24 mouse cellular contexts compared by ENCODE assay signal in the genomic region with DNA sequence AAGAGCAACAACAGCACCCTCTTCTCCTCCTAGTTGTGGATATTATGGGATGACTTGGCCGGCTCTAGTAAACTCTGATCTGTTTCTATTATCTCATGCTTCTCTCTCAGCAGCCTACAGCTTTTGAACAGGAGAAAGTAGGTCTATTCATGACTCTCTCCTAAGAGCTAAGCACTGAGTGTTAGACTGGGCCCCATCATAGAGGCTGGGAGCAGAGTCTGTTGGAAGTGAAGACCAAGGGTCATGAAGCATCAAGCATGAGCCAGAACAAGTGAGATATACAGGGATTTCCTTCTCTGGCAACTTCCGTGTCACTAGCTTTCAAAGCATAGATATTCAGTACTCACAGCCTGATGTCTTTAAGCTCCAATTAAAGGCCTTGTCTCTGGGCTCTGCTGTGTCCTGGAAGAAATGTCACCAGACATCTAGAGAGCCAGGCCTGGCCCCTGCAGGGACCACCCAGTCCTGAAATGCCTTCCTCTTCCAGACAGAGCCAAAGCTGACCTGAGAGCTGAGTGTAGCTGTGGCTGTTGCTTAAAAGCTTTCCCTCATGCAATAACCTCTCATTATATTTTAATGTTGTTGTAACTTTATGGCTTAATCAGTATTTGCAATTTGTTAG.
DNase-seq lines count a peak whose midpoint lies in the region; ATAC-seq and TF ChIP-seq lines count a peak whose summit lies in the region.
"Had no signal": no experiment of that assay in that cellular context is flagged by ENCODE, and none has a peak within 500 bp of the region (broad histone marks: within the 10 kb centered on the region; RNA-seq: fewer than 3 reads in every experiment).

No protein-coding gene starts in this region.

- TF ChIP-seq CTCF in left cerebral cortex, adult 2 months (IDR thresholded peaks at IDR 0.05): no peak

- DNase-seq in cerebellum, adult 11 months: peak; percentile 12
- no peak for DNase-seq in cerebellum, postnatal 4 days (ENCODE audit: low spot score in 2 of 2)
- peak; percentile 18 for DNase-seq in left cerebral cortex, postnatal 4 days
- no peak for DNase-seq in left cerebral cortex, adult 2 months (ENCODE audit: extremely low spot score in 1 of 2, low spot score in 2 of 2)
- DNase-seq in brain, adult 2 months (ENCODE audit: low read depth, low spot score): peak; percentile 3
- DNase-seq: adrenal gland, postnatal 36 days; gastrocnemius, postnatal 10 days; heart, postnatal 10 days; kidney, adult 2 months; kidney, postnatal 14 days; lung, postnatal 36 days; thymus, postnatal 25 days had no signal

- peaks cover 36% of the 10 kb centered on the region for H3K4me1 ChIP-seq in limb, embryonic 13.5 days
- H3K4me1 ChIP-seq in kidney, embryonic 16.5 days (ENCODE audit: insufficient read depth, low read length): peaks cover 15% of the 10 kb centered on the region
- H3K4me1 ChIP-seq: heart, embryonic 12.5 days; liver, embryonic 15.5 days; lung, embryonic 15.5 days; megakaryocyte, embryonic 14.5 days had no signal

- WGBS in limb, embryonic 13.5 days: 63% methylated on average over 2 of the region's 2 CpGs
- 76% methylated on average over 2 of the region's 2 CpGs for WGBS in kidney, embryonic 16.5 days

- H3K27me3 ChIP-seq in limb, embryonic 13.5 days: peaks cover 67% of the 10 kb centered on the region
- H3K27me3 ChIP-seq in kidney, embryonic 16.5 days (ENCODE audit: insufficient read depth, low read length): 0 out of 2 replicates have a peak, but pooled peaks cover under 1% of the 10 kb centered on the region
- H3K27me3 ChIP-seq: heart, embryonic 12.5 days; liver, embryonic 15.5 days; lung, embryonic 15.5 days; megakaryocyte, embryonic 14.5 days had no signal

- no peaks in the 10 kb centered on the region for H3K9me3 ChIP-seq in limb, embryonic 13.5 days
- H3K9me3 ChIP-seq in kidney, embryonic 16.5 days (ENCODE audit: low read length): no peaks in the 10 kb centered on the region
- H3K9me3 ChIP-seq: heart, embryonic 12.5 days; hindbrain, embryonic 10.5 days; limb, embryonic 15.5 days; liver, embryonic 15.5 days; lung, embryonic 15.5 days had no signal

- ATAC-seq in limb, embryonic 13.5 days (ENCODE audit: low FRiP score, low read depth): peak; percentile 40; the same call in 1 of the 2 replicates
- no peak for ATAC-seq in activated CD4-positive, CD25-positive, alpha-beta regulatory T cell, adult 4 months
- ATAC-seq in kidney, embryonic 16.5 days (ENCODE audit: low FRiP score, low TSS enrichment): no peak
- ATAC-seq: forebrain, embryonic 14.5 days; midbrain, embryonic 16.5 days had no signal

- H3K36me3 ChIP-seq in limb, embryonic 13.5 days: no peaks in the 10 kb centered on the region
- H3K36me3 ChIP-seq in kidney, embryonic 16.5 days (ENCODE audit: insufficient read depth, low read length): no peaks in the 10 kb centered on the region
- H3K36me3 ChIP-seq: heart, embryonic 12.5 days; hindbrain, embryonic 10.5 days; limb, embryonic 15.5 days; liver, embryonic 15.5 days; lung, embryonic 15.5 days had no signal

- H3K27ac ChIP-seq in left cerebral cortex, adult 2 months: no peak overlapping the region
- no peak overlapping the region for H3K27ac ChIP-seq in limb, embryonic 13.5 days
- H3K27ac ChIP-seq in kidney, embryonic 16.5 days (ENCODE audit: low read length): no peak overlapping the region
- H3K27ac ChIP-seq: hindbrain, embryonic 10.5 days; layer of hippocampus, adult 2 months; limb, embryonic 15.5 days; liver, embryonic 15.5 days; lung, embryonic 15.5 days had no signal

- H3K4me3 ChIP-seq in left cerebral cortex, adult 2 months: no peak overlapping the region
- H3K4me3 ChIP-seq in limb, embryonic 13.5 days: no peak overlapping the region
- H3K4me3 ChIP-seq in kidney, embryonic 16.5 days (ENCODE audit: low read length): no peak overlapping the region
- H3K4me3 ChIP-seq: heart, embryonic 12.5 days; hindbrain, embryonic 10.5 days; layer of hippocampus, adult 2 months; limb, embryonic 15.5 days; liver, embryonic 15.5 days; lung, embryonic 15.5 days; megakaryocyte, embryonic 14.5 days had no signal

- intact Hi-C loops in left cerebral cortex, postnatal 4 days (cut with DNase I): no loop called here
- intact Hi-C loops in left cerebral cortex, adult 2 months (cut with DNase I): no loop called here

- H3K4me2 ChIP-seq in limb, embryonic 13.5 days (replicated peaks): no peak overlapping the region
- no peak overlapping the region for H3K4me2 ChIP-seq in kidney, embryonic 16.5 days (replicated peaks; ENCODE audit: low read depth, low read length)
- H3K4me2 ChIP-seq: heart, embryonic 12.5 days; limb, embryonic 15.5 days; liver, embryonic 15.5 days; lung, embryonic 15.5 days had no signal

- H3K9ac ChIP-seq in limb, embryonic 13.5 days: no peak overlapping the region
- no peak overlapping the region for H3K9ac ChIP-seq in kidney, embryonic 16.5 days (replicated peaks; ENCODE audit: low read length)
- H3K9ac ChIP-seq: heart, embryonic 12.5 days; limb, embryonic 15.5 days; liver, embryonic 15.5 days; lung, embryonic 15.5 days had no signal

Comparison
In these comparisons a context has a peak if more than half of its experiments do, and no peak if none do; other contexts are left out.
1. DNase-seq: peak in cerebellum, adult 11 months (single experiment), left cerebral cortex, postnatal 4 days (single experiment) and brain, adult 2 months (single experiment); none in cerebellum, postnatal 4 days (0 of 2) and left cerebral cortex, adult 2 months (0 of 2).